Mouse (Mus musculus) heart, postnatal 25 days (tissue): ENCODE results near the gene Wdr95. TPM values are rescaled to one million over a fixed set of nuclear protein-coding genes. Genes with fewer than 3 reads are reported as not detected.
"Not testable (repeated sequence)": the region's sequence is repeated elsewhere in the genome, so short reads cannot be mapped to it uniquely, and the experiment has no call there.

Source experiments
- DNase-seq: peaks from one replicate; pipeline ENCODE4 v3.0.0; 2022; ENCODE audit warnings: low spot score
- intact Hi-C: fragments of 180-260 bp; cut with DNase I; formaldehyde crosslinking; loops from one replicate; pipeline ENCODE4 v1.15.1; 2025
- total RNA-seq, 2 experiments: library from RNA; stranded (reverse); gene quantifications; 2 replicates each; pipeline ENCODE4 v1.2.3; 2021

Wdr95 gene
- total RNA-seq, 2 experiments from 2014 or later: not detected

DNA sequence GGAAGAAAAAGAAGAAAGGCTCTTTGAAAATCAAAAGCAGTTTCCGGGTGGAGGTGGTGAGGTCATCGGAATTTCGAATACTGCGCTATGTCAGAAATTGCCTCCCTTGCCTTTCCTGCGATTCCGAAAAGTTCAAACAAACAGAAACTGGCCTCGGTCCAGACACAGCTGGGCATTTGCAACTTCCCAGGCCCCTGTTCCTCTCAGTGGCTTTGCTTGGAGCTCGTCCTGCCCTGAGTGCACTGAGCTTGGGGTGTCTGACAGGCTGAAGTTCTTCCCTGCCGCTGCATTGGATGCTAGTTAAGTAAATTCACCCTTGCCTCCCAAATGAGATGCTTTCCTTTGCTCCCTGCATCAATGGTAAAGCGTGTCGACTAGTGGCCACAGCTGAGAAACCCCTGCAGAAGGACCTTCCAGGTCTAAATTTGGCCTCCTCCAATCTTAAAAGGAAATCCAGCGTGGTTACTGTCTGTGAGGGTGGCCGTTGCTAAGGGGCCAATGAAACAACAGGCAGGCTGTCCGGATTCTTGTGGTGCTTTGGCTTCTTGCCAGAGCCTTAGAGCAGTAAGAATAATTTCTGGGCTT is 14.3 kb upstream of the Wdr95 start:
- DNase-seq: peak; percentile 7
- intact Hi-C loops: no loop called here

DNA sequence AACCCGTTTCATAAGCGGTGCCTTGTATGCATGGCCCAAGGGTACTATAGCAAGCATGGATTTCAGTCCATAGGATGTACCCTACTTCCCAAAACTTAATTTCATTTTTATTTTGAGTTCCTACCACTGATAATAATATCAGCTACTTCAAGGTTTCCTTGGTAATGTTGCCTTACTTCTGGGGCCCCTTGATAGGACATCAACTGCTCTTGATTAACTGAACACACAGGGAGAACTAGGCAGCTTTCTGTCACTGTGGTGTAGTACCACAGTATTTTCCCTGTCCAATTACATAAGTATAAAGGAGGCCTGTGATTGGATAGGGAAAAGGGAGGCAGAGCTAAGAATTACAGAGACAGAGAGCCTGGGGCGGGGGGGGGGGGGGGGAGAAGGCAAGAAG is 13.6 kb upstream of the Wdr95 start:
- no peak for DNase-seq
- intact Hi-C loops: no loop called here

DNA sequence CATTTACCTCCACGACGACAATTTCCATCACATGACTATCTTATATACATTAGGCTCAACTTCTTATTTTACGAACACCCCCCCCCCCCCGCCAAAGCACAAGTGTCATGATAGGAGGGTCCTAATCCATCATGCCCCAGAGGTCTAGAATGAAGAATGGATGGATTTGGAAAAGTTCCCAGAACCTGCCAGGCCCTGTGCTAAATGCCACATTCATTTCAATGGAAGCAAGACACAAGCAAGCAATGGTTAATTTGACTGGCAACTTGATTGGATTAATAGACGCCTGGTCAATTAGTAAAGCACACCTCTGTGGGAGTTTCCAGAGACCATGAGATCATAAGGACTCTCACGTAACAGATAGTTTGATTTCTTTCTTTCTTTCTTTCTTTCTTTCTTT is 11.4 kb upstream of the Wdr95 start:
- intact Hi-C loops: no loop called here

DNA sequence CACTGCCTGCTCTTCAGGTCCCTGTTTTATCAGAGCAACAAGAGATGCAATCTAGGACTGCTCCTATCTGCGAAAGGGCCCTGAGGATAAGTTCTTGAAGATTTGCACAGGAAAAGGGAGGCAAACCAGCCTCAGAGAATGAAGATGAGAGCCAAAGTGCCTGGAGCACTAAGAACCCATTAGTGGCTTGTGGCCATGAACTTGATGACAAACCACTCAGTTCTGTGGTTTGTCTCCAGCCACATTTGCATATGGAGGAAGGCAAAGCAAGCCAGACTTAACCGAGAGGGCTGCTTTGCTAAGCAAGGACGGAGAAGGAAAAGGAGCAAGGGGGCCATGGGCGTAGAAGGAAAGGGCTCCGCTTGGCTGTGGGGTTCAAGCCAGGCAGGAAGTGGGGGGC is 7.7 kb upstream of the Wdr95 start:
- no peak for DNase-seq
- intact Hi-C loops: no loop called here

More for the DNA sequence above, 11.4 kb upstream of the Wdr95 start:
- no peak for DNase-seq

DNA sequence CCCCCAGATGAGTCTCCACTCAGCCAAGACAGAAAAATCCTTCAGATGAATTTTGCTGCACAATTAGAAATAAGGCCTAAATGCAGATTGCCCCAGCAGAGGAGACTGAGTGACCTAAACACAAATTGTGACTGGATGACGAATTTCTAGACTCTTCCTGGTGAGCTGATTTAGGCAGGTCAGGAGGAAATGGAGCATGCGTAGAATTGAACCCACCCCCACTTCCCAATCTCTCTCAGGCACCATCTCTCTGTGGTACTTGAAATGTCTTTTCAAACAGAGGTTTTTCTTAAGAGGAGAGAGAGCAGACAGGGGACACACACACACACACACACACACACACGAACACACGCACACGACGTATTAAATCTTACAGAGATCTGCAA is 4.6 kb upstream of the Wdr95 start:
- no peak for DNase-seq
- intact Hi-C loops: loop anchor here (1.0 to 2.0 kb wide), 3 partner anchors 39 to 715 kb away; no protein-coding TSS in a partner anchor

DNA sequence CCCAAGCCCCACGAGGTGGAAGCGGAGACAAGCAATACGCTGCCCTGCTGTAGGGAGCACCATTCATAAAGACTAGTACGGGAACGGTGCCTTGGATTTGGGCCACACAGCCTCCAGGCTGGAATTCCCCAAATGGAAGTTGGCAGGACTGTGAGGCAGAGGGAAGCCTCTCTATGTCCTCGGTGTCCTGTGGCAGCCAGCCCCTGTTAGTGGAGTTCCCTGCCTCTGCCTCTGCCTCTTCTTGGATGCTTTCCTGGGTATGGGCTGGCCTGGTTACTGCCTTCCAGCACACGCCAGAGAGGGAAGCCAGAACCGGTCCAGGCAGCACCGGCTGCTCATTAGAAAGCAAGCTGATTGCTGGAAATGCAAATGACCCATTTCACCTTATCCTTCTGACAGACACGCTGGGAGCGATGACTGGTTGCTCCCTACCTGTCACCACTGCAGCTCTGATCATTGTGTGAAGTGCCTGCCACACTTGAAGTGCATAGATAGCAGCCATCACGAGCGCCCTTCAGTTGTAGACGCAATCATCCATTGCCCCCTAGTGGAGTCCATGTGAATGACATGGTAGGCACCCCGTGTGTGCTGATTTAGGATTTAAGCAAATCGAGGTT is 4.1 kb upstream of the Wdr95 start:
- intact Hi-C loops: loop anchor here (1.0 to 2.0 kb wide), 2 partner anchors 70 to 716 kb away; no protein-coding TSS in a partner anchor
- DNase-seq: peak; percentile 60

DNA sequence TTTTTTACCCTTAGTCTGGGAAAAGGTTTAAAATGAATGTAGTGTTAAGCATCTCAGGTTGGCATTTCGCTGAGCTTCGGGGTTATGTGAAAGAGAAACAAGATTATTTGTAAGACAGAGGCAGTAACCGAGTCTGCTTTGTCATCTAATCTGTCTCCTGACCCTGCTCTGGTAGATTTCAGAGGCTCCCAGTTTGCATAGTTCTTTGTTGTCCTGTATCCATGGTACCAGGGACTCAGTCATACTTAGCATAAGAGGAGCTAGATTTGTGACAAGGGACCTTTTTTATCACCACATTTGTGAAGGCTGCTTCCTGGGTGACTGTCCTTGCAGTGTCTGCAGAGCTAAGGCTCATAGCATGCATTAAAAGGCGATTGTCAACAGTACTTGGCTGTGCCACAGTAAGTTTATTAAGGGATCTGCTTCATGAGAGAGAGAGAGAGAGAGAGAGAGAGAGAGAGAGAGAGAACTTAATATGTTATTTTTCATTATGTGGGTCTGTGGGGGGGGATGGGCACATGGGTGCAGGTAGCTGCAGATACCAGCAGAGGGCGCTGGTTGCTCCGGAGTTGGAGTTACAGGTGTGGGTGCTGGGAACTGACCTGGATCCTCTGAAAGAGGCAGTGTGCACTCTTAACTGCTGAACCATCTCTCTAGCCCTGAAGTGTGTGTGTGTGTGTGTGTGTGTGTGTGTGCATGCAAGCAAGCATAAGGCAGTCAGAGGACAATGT is 3.3 kb upstream of the Wdr95 start:
- intact Hi-C loops: loop anchor here (2.0 to 5.0 kb wide), 2 partner anchors 152 to 716 kb away; partner anchors contain the start of gene B3glct
- no peak for DNase-seq

DNA sequence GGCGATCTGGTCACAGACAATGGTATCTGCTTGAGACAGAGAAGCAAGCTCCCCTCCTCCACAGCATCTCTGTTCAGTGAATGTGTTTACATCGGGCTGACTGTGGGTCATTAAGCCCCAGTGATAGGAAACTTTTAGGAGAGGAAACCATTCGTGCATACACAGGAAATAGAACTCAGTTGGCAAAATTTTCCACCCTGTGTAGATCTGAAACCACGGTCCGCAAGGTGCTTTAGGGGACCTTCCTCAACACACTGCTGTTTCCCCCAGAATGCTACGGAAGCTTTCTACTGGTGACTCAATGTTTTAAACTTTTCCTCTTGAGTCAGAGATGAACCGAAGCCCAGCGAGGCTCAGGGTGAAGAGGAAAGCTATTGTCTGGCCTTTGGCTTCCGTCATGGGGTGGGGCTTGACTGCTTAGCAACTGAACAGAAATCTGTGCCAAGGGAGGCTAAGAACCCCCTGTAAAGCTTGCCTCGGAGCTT is 2.0 kb upstream of the Wdr95 start:
- DNase-seq: peak; percentile 27
- intact Hi-C loops: loop anchor here (5.0 kb wide), 1 partner anchor 151 kb away; the partner anchor contains the start of gene B3glct

DNA sequence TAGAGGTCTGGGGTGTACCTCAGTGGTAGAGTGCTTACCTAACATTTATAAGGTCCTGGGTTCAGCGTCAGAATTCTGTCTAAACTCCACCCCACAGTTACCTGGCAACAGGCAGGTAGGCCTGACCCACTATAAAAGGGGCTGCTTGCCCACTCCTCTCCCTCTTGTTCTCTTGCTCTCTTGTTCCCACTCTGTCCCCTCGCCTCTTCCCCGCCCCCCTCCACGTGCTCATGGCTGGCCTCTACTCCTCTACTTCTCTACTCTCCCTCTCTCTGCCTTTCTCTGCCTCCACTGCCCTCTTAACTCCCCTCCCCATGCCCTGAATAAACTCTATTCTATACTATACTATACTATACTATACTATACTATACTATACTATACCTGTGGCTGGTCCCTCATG is 1.2 kb upstream of the Wdr95 start:
- intact Hi-C loops: loop anchor here (5.0 kb wide), 1 partner anchor 150 kb away; the partner anchor contains the start of gene B3glct
- not testable (repeated sequence) for DNase-seq

DNA sequence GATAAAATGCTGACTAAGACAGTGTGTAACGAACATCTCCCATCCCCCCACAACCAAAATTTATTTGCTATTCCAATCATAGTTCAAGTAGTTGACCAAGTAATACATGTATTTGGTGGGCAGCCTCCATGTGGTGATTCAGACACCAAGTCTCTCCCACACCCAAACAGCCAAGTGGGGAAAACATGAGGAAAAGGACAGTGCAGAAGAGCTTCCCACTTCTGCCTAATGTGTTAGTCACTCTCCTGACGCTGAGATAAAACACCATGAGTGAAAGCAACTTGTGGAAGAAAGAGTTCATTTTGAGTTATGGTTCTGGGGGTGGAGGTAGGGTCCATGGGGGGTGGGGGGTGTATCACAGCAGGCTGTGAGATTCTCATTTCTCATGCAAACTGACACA is 5.4 kb downstream of the Wdr95 start:
- intact Hi-C loops: no loop called here
- DNase-seq: no peak

DNA sequence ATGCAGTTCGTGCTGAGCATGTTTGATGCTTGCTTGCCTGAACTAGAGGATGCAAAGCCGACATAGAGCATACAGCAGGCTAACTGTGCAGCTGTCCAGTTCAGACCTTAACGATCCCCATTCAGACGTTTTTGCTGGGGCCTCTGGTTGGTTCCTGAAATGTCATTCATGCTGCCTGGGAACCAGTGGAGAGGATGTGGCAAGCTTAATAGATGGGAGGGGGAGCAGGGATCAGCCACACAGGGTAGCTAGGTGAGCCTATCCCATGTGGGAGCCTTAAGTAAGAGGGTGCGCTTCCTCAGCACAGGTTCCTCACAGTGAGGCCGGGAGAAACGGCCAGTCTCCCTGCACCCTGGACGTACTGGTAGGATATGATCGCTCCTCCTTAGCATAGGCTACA is 7.5 kb downstream of the Wdr95 start:
- DNase-seq: no peak
- intact Hi-C loops: no loop called here

DNA sequence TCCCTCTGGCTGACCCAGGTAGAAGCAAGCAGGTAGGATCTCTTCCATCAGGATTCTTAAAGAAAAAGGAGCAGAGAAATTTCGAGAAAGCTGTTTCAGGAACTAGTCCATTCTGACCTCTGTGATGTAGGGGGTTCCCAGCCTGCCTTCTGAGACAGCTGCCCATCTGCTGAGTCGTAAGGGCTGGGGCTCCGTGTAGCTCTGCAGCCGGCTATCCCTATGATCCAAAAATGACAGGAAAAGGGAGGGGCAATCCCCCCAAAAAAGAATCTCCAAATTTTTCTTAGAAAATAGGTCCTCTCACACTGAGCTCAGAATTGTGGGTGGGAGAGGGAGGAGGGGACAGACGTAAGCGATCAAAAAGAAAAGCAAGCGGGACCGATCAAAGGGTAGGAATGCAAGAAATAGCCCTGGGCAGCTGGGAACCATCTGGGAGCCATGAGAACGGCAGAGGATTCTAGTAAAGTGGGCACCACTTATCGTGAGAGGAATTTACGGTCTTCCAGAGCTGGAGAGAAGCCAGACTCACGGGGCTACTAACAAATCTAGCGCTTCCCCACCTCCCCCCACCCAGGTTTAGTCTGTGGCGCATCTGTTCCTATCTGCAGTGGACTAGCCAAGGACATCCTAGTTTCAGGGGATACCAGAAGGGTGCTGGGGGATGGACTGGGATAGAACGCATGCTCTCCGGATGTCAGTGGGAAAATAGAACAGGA is 9.5 kb downstream of the Wdr95 start:
- DNase-seq: no peak
- intact Hi-C loops: no loop called here

DNA sequence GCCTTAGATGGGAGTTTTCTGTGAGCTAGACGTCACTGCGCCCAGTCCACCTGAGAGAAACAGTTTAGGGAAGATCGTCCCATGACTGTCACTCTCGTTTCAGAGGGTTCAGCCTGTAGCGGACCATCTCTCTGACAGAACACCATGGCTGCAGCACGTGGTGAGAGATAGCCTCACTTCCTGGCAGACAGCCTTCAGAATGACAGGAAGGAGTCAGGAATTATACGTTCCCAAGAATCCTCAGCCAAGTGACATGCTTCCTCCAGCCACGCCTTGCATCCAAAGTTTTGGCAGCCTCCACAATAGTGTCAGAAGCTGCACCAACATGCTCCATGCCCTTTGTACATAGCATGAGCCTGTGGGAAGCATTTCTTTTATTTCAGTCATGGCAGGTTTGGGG is 10.1 kb downstream of the Wdr95 start:
- intact Hi-C loops: no loop called here
- DNase-seq: no peak

DNA sequence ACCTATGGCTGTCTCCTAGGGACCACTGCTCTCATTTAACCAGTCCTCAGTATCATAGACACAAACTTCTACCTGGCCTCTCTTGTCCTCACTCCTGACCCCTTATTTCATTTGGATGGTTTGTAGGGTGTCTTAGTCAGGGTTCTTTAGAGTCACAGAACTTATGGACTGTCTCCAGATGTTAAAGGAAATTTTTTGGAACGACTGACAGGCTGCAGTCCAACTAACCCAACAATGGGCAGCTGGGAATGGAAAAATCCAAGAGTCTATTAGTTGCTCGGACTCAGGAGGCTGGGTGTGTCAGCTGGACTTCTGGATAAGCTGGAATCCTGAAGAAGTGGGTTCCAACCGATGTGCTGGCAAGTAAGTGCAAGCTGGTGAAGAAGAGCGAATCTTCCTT is 10.6 kb downstream of the Wdr95 start:
- DNase-seq: no peak
- intact Hi-C loops: no loop called here

DNA sequence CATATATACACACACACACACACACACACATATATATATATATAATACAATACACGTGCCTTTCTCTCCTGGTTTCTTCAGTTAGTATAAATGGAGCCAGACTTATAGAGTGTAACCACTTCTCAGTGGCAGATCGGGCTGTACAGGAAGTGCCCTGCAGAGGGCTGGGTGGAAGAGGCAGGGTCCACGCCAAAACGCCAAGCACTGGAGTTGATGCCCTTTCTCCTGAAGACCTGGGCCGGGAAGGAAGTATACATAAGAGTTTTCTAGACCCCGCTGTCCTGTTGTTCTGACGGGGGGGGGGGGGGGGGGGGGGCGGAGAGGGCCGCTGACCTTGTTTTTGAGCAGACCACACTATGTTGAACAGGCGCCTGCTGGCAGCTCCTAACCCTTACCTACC is 22.7 kb downstream of the Wdr95 start:
- intact Hi-C loops: no loop called here
- no peak for DNase-seq

DNA sequence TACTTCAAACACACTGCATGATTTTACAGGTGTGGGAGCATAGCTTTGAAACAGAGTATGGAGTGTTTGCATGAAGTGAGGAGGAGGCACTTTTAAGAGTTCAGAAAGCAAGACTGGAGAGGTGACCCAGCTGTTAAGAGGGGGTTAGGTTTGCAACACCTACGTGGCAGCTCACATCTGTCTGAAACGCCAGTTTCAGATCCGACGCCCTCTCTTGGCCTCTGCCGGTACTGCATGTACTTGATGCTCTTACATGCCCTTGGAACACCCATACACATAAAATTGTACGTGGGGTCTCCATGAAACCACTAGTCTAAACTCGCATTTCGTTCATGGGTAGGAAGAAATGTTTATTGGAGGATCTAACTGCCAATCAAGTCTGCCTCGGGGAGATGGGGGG is 24.3 kb downstream of the Wdr95 start:
- intact Hi-C loops: no loop called here
- DNase-seq: no peak

DNA sequence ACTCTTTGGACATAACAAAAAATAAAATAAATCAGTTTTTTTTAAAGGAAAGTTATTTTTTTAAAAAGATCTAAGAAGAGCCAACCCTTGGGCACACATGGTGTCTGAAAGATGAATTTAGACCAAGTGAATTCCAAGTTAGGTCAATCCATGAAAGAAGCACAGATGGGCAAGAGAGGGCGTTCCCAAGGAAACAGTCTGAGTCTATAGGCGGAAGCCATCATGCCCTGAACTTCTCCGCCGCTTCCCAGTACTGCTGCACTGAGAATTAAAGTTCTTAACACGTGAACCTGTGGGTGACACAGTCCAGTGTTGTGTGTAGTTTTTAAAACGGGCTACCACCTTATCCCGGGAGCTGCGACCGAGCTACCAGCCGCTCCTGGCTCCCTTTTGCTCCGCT is 24.9 kb downstream of the Wdr95 start:
- intact Hi-C loops: no loop called here
- DNase-seq: no peak

DNA sequence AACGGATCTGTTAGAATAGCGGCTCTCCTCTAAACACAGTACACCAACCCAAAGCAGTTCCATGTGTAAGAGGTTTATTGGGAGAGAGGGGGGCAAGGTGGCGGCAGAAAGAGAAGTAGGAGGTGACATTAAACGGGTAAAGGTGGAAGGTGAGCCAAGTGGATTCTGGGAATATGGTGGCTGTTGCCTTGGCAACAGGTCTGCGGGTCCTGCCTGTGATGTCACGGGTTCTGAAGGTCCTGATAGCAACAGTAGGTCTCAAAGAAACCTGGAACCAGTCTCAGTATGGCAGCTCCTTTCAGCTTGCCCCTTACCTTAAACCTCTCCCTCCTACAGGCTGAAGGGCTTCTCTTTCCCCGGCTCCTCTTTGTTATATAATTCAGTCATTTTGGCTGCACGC is 25.9 kb downstream of the Wdr95 start:
- intact Hi-C loops: no loop called here
- DNase-seq: no peak

DNA sequence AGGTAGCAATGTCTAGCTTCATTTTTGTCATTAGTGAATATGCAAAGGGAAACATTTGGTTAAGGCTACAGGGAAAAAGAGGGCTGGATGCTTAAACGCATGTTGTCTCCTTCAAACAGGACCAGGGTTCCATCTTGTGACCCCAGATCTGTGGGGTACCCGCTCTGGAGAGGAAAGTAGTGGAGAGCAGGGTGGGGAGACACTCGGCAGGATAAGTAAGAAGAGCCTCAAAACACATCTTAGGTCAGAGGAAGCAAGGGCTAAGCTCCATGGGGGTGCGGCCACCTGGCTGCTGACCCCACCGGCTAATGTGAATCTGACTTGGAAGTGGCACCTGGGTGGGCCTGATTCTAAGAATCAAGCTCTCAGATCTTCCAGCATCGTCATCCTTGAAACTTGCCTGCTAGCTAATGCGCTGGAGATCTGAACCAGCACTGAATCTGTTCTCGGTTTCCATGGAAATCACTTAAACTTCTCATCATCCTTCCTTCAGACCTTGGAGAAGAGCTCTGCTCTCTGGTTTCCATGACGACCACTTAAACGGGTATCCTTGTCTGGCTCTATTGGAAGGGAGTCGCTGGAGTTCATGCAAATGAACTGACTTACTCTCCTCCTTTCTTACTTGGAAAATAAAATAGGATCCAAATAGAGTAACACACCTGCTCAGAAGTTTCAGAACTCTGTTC is 32.6 kb downstream of the Wdr95 start:
- intact Hi-C loops: no loop called here

DNA sequence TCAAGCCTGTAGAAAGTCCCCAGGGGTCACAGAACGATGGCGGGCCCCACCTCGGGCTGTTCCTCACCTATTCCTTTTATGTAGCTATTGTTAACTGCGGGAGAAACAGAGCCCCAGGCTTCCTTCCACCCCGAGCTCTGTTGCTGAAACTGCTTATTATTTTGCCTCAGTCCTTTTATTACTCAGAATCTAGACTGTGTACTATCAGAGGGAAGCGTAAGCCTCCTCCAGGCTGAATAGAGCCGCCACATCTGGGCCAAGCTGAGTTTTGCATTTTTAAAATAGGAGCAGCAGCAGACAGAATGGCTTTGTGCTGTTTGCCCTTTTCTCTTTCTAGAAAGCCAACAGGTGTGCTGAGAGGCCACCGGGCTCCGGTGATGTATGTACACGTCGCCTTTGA is 37.5 kb downstream of the Wdr95 start:
- intact Hi-C loops: no loop called here

More for the DNA sequence above, 32.6 kb downstream of the Wdr95 start:
- no peak for DNase-seq

More for the DNA sequence above, 37.5 kb downstream of the Wdr95 start:
- DNase-seq: no peak
